Mouse (Mus musculus) lung, adult 2 months (tissue): Measurements from ENCODE around the gene Id2.

Experiments used
- CTCF ChIP-seq: fragments of 200-500 bp; IDR thresholded peaks from 2 replicates; pipeline ENCODE4 v1.5.1; 2011; ENCODE audit warnings: mild to moderate bottlenecking, low read length, control low read depth; ENCODE audit not compliant: insufficient read depth
- POLR2A ChIP-seq: fragments of 200-500 bp; IDR thresholded peaks from 2 replicates; pipeline ENCODE4 v1.6.1; 2011; ENCODE audit warnings: low read depth, mild to moderate bottlenecking, control low read depth, low read length, borderline replicate concordance; ENCODE audit errors: extremely low read depth

- TF ChIP-seq CTCF (no peak), POLR2A (no peak; the same call in 1 of the 2 replicates)
Measured at GRCm38 (mm10) chr12:25093241-25093774, 3.6 kb downstream of the Id2 start.
